Mouse (Mus musculus): ENCODE results near the gene Fem1b.

DNA sequence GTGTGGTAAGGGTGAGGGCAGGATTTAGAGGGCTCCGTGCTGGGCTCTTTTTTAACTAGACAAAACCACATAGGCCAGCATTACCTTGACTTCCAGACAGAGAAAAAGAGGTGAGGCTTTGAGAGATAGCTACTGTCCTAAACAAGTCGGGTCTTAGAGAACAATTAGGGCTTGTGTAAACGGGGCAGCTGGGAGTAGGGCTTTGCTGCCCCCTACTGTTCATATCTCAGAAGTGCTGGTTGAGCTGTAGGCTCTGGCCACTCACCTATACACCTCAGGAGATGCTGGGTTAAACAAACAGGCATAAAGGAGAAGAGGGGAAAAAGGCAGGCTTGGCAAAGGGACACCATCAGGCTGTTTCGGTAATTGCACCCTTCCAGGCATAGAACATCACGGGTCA is 34.3 kb downstream of the Fem1b start:
- no peak for TF ChIP-seq GATA1 (IDR thresholded peaks at IDR 0.05; ENCODE audit: low read length)
- no peak for TF ChIP-seq TAL1 (IDR thresholded peaks at IDR 0.05; ENCODE audit: low read length)

Measured in erythroblast, embryonic 14.5 days (primary cell).